In genomic region chr2:166870271-166870865, GRCm38 (mm10) we compare ENCODE assay signal across 15 mouse cellular contexts. TPM values are rescaled to one million over a fixed set of nuclear protein-coding genes. Genes with fewer than 3 reads are reported as not detected.
DNase-seq lines count a peak whose midpoint lies in the region; ATAC-seq and TF ChIP-seq lines count a peak whose summit lies in the region.
"Had no signal": no experiment of that assay in that cellular context is flagged by ENCODE, and none has a peak within 500 bp of the region (broad histone marks: within the 10 kb centered on the region; RNA-seq: fewer than 3 reads in every experiment).

No protein-coding gene starts in this region.

- no peaks in the 10 kb centered on the region for H3K9me3 ChIP-seq in intestine, postnatal 0 days (ENCODE audit: control insufficient read depth)
- H3K9me3 ChIP-seq in midbrain, embryonic 10.5 days (replicated peaks) = no peaks in the 10 kb centered on the region
- H3K9me3 ChIP-seq: embryonic facial prominence, embryonic 12.5 days; hindbrain, embryonic 13.5 days; limb, embryonic 15.5 days; neural tube, embryonic 13.5 days had no signal

- peak overlapping the region; percentile 64 for H3K27ac ChIP-seq in intestine, postnatal 0 days (ENCODE audit: low read depth, low read length)
- no peak overlapping the region; the same call in 1 of the 2 replicates for H3K27ac ChIP-seq in midbrain, embryonic 10.5 days (replicated peaks)
- H3K27ac ChIP-seq: embryonic facial prominence, embryonic 12.5 days; hindbrain, embryonic 13.5 days; limb, embryonic 15.5 days; neural tube, embryonic 13.5 days had no signal

- intact Hi-C loops in left cerebral cortex, postnatal 4 days (cut with DNase I) = no loop called here
- intact Hi-C loops in left cerebral cortex, postnatal 25 days (cut with DNase I) = no loop called here

- peak; percentile 72 to 85 for DNase-seq in cerebellum, postnatal 10 days
- no peak for DNase-seq in cerebellum, adult 11 months
- peak; percentile 54 for DNase-seq in left cerebral cortex, postnatal 4 days
- DNase-seq in left cerebral cortex, postnatal 25 days (ENCODE audit: low spot score in 2 of 2) = no peak
- peak; percentile 54 to 77 for DNase-seq in kidney, postnatal 36 days
- DNase-seq in urinary bladder, adult 18-20 months (ENCODE audit: low spot score in 2 of 2) = no peak
- DNase-seq in midbrain, embryonic 10.5 days (ENCODE audit: low spot score) = no peak
- DNase-seq: B cell, adult 2 months; gastrocnemius, postnatal 14 days; thymus, adult 2 months had no signal

- peak overlapping the region; percentile 37 for H3K4me2 ChIP-seq in intestine, postnatal 0 days (replicated peaks; ENCODE audit: low read depth)
- H3K4me2 ChIP-seq: embryonic facial prominence, embryonic 12.5 days; hindbrain, embryonic 13.5 days; limb, embryonic 15.5 days; neural tube, embryonic 13.5 days had no signal

- peaks cover 83% of the 10 kb centered on the region for H3K36me3 ChIP-seq in intestine, postnatal 0 days (ENCODE audit: control insufficient read depth, insufficient read depth)
- H3K36me3 ChIP-seq in midbrain, embryonic 10.5 days = peaks cover 88% of the 10 kb centered on the region

- 55% methylated on average over 20 of the region's 20 CpGs for WGBS in intestine, postnatal 0 days
- WGBS in midbrain, embryonic 10.5 days = 93% methylated on average over 20 of the region's 20 CpGs

- H3K4me1 ChIP-seq in intestine, postnatal 0 days (replicated peaks; ENCODE audit: control insufficient read depth, insufficient read depth, low read length) = no peaks in the 10 kb centered on the region
- H3K4me1 ChIP-seq in midbrain, embryonic 10.5 days = no peaks in the 10 kb centered on the region
- H3K4me1 ChIP-seq: embryonic facial prominence, embryonic 12.5 days; hindbrain, embryonic 13.5 days; limb, embryonic 15.5 days; neural tube, embryonic 13.5 days had no signal

- TF ChIP-seq CTCF in intestine, postnatal 0 days (IDR thresholded peaks at IDR 0.05; ENCODE audit: low read depth) = no peak

- ATAC-seq in intestine, postnatal 0 days = 0 out of 2 replicates have a peak, but pooled peaks have one; percentile 35

- no peaks in the 10 kb centered on the region for H3K27me3 ChIP-seq in intestine, postnatal 0 days (replicated peaks; ENCODE audit: control insufficient read depth, insufficient read depth, low read length)
- no peaks in the 10 kb centered on the region for H3K27me3 ChIP-seq in midbrain, embryonic 10.5 days (ENCODE audit: low read depth, poor library complexity, severe bottlenecking)
- H3K27me3 ChIP-seq: embryonic facial prominence, embryonic 12.5 days; hindbrain, embryonic 13.5 days; limb, embryonic 15.5 days; neural tube, embryonic 13.5 days had no signal

- no peak overlapping the region for H3K4me3 ChIP-seq in intestine, postnatal 0 days (ENCODE audit: low read depth, low read length)
- no peak overlapping the region for H3K4me3 ChIP-seq in midbrain, embryonic 10.5 days
- H3K4me3 ChIP-seq: embryonic facial prominence, embryonic 12.5 days; hindbrain, embryonic 13.5 days; limb, embryonic 15.5 days; neural tube, embryonic 13.5 days had no signal

- no peak overlapping the region for H3K9ac ChIP-seq in intestine, postnatal 0 days (ENCODE audit: low read depth, low read length)
- H3K9ac ChIP-seq: embryonic facial prominence, embryonic 12.5 days; hindbrain, embryonic 13.5 days; limb, embryonic 15.5 days; neural tube, embryonic 13.5 days had no signal

RNA-seq across cellular contexts. Expression of gene Cse1l, which starts 35.5 kb away (rescaled TPM):
- 10 to 100 TPM; 81.4 to 83.7 TPM for total RNA-seq in left cerebral cortex, postnatal 4 days (2021)
- 10 to 100 TPM; 56.0 to 58.7 TPM for total RNA-seq in left cerebral cortex, postnatal 25 days (2021)
- 20.8 and 22.1 TPM in 2 replicates for polyA plus RNA-seq in intestine, postnatal 0 days (2015; fragmentation: Nextera tagmentation; extraction: Ambion mirVana)
- 207 and 219 TPM in 2 replicates for polyA plus RNA-seq in midbrain, embryonic 10.5 days (2016; fragmentation: Nextera tagmentation; extraction: Ambion mirVana)

Comparison
In these comparisons a context has a peak if more than half of its experiments do, and no peak if none do; other contexts are left out.
1. DNase-seq: peak in cerebellum, postnatal 10 days (2 of 2), left cerebral cortex, postnatal 4 days (single experiment) and kidney, postnatal 36 days (2 of 2); none in cerebellum, adult 11 months (single experiment), left cerebral cortex, postnatal 25 days (0 of 2), urinary bladder, adult 18-20 months (0 of 2) and midbrain, embryonic 10.5 days (single experiment).